Mouse (Mus musculus): ENCODE data around the gene Zcchc7.

DNA sequence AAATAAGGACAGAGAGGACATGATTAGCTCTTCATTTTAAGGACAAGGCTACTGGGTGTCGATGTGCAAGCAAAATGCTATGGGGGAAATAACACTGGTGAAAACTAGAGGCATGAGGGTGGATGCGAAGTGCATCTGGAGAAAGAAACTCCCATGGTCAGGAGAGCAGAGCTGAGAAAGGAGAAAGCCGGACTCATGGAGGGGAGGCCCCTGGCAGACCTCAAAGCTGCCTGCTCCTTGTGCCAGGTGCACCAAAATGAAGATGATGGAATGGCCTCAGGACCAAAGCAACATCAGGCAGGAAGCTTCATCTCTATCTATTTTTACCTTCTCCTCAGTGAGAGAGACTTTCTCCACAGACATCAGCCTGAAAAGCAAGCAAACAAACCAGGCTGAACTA, 38.0 kb upstream of the Zcchc7 start:
- no peak for TF ChIP-seq MYOD1 (IDR thresholded peaks at IDR 0.05; ENCODE audit: control insufficient read depth, insufficient read length, low read depth)
- no peak for TF ChIP-seq CTCF (IDR thresholded peaks at IDR 0.05; ENCODE audit: control insufficient read depth, insufficient read depth, insufficient read length)
- TF ChIP-seq USF1 (IDR thresholded peaks at IDR 0.05; ENCODE audit: low read depth): no peak
- TF ChIP-seq MYOG (IDR thresholded peaks at IDR 0.05; ENCODE audit: control insufficient read depth, extremely low read depth, insufficient read length): no peak
- no peak for TF ChIP-seq CEBPB (IDR thresholded peaks at IDR 0.05; ENCODE audit: low read depth)
- no peak for TF ChIP-seq MAX (IDR thresholded peaks at IDR 0.05)
- TF ChIP-seq FOSL1 (IDR thresholded peaks at IDR 0.05; ENCODE audit: insufficient read depth, low read length, poor library complexity, severe bottlenecking): no peak

All from C2C12 (cell line).